Mouse (Mus musculus): Measurements from ENCODE around the gene 1700122O11Rik.

- TF ChIP-seq CTCF (IDR thresholded peaks at IDR 0.05; ENCODE audit: extremely low read depth, insufficient read depth, insufficient read length, insufficient replicate concordance) (no peak), POLR2A (IDR thresholded peaks at IDR 0.05; ENCODE audit: low read depth, low read length) (no peak)
Observed at GRCm38 (mm10) chr17:48057382-48057781, 19.3 kb upstream of the 1700122O11Rik start.

Data from spleen, adult 2 months (tissue).